Mouse (Mus musculus): ENCODE measurements around the gene Marf1. TPM values are rescaled to one million over a fixed set of nuclear protein-coding genes. Genes with fewer than 3 reads are reported as not detected.
A peak's percentile ranks its signal among the peaks of the same experiment; 100 is the strongest.
"Not testable (repeated sequence)": the region's sequence is repeated elsewhere in the genome, so short reads cannot be mapped to it uniquely, and the experiment has no call there.

The Marf1 gene
- polyA plus RNA-seq, 1 experiment = 26.6 TPM

GRCm38 (mm10) chr16:14163731-14164130 lies 580 bp upstream of the Marf1 start:
- DNase-seq (ENCODE audit: low read depth) = peak; percentile 9
- TF ChIP-seq POLR2A (IDR thresholded peaks at IDR 0.05; ENCODE audit: borderline replicate concordance, extremely low read depth, insufficient read depth, insufficient read length, poor library complexity, severe bottlenecking) (no peak), CTCF (IDR thresholded peaks at IDR 0.05; ENCODE audit: borderline replicate concordance, extremely low read depth, insufficient read depth, insufficient read length) (no peak)

DNA sequence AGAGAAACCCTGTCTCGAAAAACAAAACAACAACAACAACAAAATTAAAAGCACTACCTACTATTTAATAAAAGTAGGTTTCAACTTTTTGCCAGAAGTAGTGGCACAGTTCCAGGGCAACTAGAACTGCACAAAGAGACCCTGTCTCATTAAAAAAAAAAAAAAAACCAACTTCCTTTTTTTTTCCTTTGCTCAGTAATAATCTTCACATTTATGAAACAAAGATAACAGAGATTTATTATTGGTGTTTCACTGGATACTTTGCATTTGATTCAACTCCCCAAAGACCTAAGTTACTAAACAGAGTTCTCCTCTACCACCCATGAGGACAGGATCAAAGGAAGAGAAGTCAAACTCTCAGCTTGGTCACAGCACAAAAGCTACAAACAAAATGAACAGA lies 2.2 kb downstream of the Marf1 start:
- TF ChIP-seq POLR2A (IDR thresholded peaks at IDR 0.05; ENCODE audit: borderline replicate concordance, extremely low read depth, insufficient read depth, insufficient read length, poor library complexity, severe bottlenecking) (no peak), CTCF (IDR thresholded peaks at IDR 0.05; ENCODE audit: borderline replicate concordance, extremely low read depth, insufficient read depth, insufficient read length) (no peak)
- DNase-seq (ENCODE audit: low read depth) = no peak

DNA sequence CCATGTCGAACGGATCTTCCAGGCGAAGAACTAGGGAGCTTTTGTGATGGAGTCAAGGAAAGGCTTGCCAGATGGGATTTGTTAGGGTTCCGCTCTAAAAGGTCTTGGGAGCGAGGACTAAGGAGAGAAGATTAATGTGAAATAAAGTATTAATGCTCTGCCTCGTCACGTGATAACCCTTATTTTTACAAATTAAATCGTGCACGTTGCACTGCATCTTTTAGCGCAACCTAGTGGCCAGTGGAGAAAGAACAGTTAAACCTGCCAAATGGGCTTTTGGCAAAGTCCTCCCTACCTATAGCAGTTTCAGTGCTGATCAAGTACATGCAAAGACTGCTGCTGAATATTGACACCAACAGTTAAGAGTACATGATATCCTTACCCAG lies 3.4 kb downstream of the Marf1 start:
- peak; percentile 73; the same call in 1 of the 2 replicates for TF ChIP-seq CTCF (IDR thresholded peaks at IDR 0.05; ENCODE audit: borderline replicate concordance, extremely low read depth, insufficient read depth, insufficient read length)
- TF ChIP-seq POLR2A (IDR thresholded peaks at IDR 0.05; ENCODE audit: borderline replicate concordance, extremely low read depth, insufficient read depth, insufficient read length, poor library complexity, severe bottlenecking) = no peak
- DNase-seq (ENCODE audit: low read depth) = peak; percentile 91

GRCm38 (mm10) chr16:14158936-14159745 lies 4.0 kb downstream of the Marf1 start:
- TF ChIP-seq POLR2A (IDR thresholded peaks at IDR 0.05; ENCODE audit: borderline replicate concordance, extremely low read depth, insufficient read depth, insufficient read length, poor library complexity, severe bottlenecking) (peak; percentile 96; the same call in 1 of the 2 replicates), CTCF (IDR thresholded peaks at IDR 0.05; ENCODE audit: borderline replicate concordance, extremely low read depth, insufficient read depth, insufficient read length) (no peak)

DNA sequence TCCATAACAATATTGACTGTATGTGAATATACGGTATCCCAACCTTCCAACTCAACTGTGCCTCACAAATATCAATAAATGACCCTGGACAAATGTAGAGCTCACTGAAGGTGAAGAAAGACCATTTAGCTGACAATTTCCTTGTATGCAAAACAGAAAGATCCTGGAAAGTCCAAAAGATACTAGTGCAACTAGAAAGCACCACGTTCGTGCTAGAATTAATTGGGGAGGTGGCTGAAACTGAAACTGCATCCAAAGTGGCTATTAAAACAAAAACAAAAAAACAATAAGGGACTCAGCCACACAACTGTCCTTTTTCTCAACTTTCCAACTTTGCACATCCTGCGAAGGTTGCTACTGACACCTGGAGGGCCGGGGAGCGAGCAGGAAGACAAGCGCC lies 4.6 kb downstream of the Marf1 start:
- no peak for DNase-seq (ENCODE audit: low read depth)
- TF ChIP-seq POLR2A (IDR thresholded peaks at IDR 0.05; ENCODE audit: borderline replicate concordance, extremely low read depth, insufficient read depth, insufficient read length, poor library complexity, severe bottlenecking) = no peak
- no peak for TF ChIP-seq CTCF (IDR thresholded peaks at IDR 0.05; ENCODE audit: borderline replicate concordance, extremely low read depth, insufficient read depth, insufficient read length)

More at GRCm38 (mm10) chr16:14158936-14159745, 4.0 kb downstream of the Marf1 start:
- peak; percentile 100 for DNase-seq (ENCODE audit: low read depth)

DNA sequence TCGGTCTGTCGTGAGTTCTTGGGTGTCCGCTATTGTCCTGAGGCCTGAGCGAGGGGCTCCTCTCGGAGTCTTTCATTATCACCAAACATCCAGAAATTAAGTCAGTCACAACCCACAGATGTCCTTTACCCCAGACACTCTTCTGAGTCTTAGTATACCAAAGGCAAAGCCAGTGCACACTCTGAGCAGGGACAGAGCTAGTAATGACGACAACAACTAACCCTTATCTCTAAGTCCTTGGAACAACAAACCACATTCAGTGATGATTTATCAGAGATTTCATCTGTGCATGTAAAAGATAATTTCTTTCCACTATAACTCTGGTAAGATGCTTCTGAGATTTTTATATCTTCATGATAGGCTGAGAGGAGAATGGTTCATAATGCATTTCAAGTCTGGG lies 6.8 kb downstream of the Marf1 start:
- no peak for TF ChIP-seq POLR2A (IDR thresholded peaks at IDR 0.05; ENCODE audit: borderline replicate concordance, extremely low read depth, insufficient read depth, insufficient read length, poor library complexity, severe bottlenecking)
- TF ChIP-seq CTCF (IDR thresholded peaks at IDR 0.05; ENCODE audit: borderline replicate concordance, extremely low read depth, insufficient read depth, insufficient read length) = no peak
- DNase-seq (ENCODE audit: low read depth) = no peak

GRCm38 (mm10) chr16:14155638-14156037 lies 7.5 kb downstream of the Marf1 start:
- DNase-seq (ENCODE audit: low read depth) = not testable (repeated sequence)

GRCm38 (mm10) chr16:14151718-14152117 lies 11.4 kb downstream of the Marf1 start:
- TF ChIP-seq CTCF (IDR thresholded peaks at IDR 0.05; ENCODE audit: borderline replicate concordance, extremely low read depth, insufficient read depth, insufficient read length) (no peak), POLR2A (IDR thresholded peaks at IDR 0.05; ENCODE audit: borderline replicate concordance, extremely low read depth, insufficient read depth, insufficient read length, poor library complexity, severe bottlenecking) (no peak)
- no peak for DNase-seq (ENCODE audit: low read depth)

- no peak for DNase-seq (ENCODE audit: low read depth)
Observed at GRCm38 (mm10) chr16:14147712-14148111, 15.4 kb downstream of the Marf1 start.

DNA sequence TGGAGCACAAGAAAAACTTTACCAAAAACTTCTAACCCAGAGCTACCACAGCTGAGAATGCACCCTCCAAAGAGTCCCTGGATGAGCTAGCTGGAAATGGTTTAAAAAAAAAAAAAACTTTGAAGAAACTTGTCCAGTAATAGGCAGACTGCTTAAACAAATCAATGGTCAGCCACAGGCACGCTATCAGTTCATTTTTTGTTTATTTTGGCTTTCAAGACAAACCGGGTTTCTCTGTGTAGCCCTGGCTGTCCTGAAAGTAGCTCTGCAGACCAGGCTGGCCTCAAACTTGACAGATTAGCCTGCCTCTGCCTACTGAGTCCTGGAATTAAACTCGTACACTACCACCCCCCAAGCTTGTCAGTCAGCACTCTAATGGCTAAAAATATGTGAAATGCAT lies 19.9 kb downstream of the Marf1 start:
- TF ChIP-seq CTCF (IDR thresholded peaks at IDR 0.05; ENCODE audit: borderline replicate concordance, extremely low read depth, insufficient read depth, insufficient read length) (no peak), POLR2A (IDR thresholded peaks at IDR 0.05; ENCODE audit: borderline replicate concordance, extremely low read depth, insufficient read depth, insufficient read length, poor library complexity, severe bottlenecking) (no peak)
- DNase-seq (ENCODE audit: low read depth) = no peak

More at GRCm38 (mm10) chr16:14147712-14148111, 15.4 kb downstream of the Marf1 start:
- TF ChIP-seq CTCF (IDR thresholded peaks at IDR 0.05; ENCODE audit: borderline replicate concordance, extremely low read depth, insufficient read depth, insufficient read length) (no peak), POLR2A (IDR thresholded peaks at IDR 0.05; ENCODE audit: borderline replicate concordance, extremely low read depth, insufficient read depth, insufficient read length, poor library complexity, severe bottlenecking) (no peak)

DNA sequence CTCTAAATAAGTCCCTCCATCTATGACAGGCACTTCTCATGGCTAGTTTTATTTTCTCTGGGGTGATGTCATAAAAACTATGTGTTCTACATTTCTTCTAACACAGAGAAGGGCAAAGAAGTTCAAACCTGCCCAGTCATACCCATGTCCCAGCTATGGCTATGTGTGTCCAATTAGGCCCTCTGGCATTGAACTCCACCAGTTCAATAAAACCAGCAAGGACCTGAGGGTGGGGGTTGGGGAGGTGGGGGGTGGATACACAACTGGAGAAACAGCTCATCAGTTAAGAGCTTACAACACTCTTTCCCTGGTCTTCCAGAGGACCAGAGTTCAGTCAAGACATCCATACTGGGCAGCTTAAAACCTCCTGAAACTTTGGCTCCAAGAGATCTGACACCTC lies 24.0 kb downstream of the Marf1 start:
- no peak for DNase-seq (ENCODE audit: low read depth)
- TF ChIP-seq CTCF (IDR thresholded peaks at IDR 0.05; ENCODE audit: borderline replicate concordance, extremely low read depth, insufficient read depth, insufficient read length) = no peak
- no peak for TF ChIP-seq POLR2A (IDR thresholded peaks at IDR 0.05; ENCODE audit: borderline replicate concordance, extremely low read depth, insufficient read depth, insufficient read length, poor library complexity, severe bottlenecking)

DNA sequence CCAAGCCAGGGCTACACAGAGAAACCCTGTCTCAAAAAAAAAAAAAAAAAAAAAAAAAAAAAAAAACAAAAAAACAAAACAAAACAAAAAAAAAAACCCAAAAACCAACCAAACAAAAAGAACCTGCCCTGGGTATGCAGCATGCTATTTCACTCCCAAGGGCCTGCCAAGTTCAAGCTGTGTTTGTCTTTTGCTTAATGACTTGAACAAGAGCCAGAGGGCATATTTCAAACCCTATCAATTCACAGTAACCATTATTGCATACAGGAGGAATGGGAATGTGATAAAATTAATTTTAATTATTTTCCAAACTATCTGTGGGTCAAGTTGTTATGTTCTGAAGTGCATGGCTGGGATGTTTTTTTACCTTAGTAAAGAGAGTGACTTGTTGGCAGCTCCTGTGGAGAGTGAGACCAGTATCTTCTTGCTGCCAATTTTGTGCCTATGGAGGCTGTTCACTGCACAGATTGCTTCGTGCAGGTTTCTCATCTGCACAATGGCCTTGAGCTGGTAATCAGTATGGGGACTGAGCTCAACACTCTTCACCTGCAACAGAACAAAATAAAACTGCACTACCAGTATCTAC lies 25.1 kb downstream of the Marf1 start:
- TF ChIP-seq CTCF (IDR thresholded peaks at IDR 0.05; ENCODE audit: borderline replicate concordance, extremely low read depth, insufficient read depth, insufficient read length) (no peak), POLR2A (IDR thresholded peaks at IDR 0.05; ENCODE audit: borderline replicate concordance, extremely low read depth, insufficient read depth, insufficient read length, poor library complexity, severe bottlenecking) (no peak)
- DNase-seq (ENCODE audit: low read depth) = peak; percentile 9

All from brain, embryonic 14.5 days (tissue).